ENCODE assay signal across 24 mouse cellular contexts in genomic region chr8:89246342-89246741, GRCm38 (mm10).
DNase-seq lines count a peak whose midpoint lies in the region; ATAC-seq and TF ChIP-seq lines count a peak whose summit lies in the region.
"Had no signal": no experiment of that assay in that cellular context is flagged by ENCODE, and none has a peak within 500 bp of the region (broad histone marks: within the 10 kb centered on the region; RNA-seq: fewer than 3 reads in every experiment).

No protein-coding gene starts in this region.

- dilution Hi-C loops in CH12.LX (cut with MboI; ENCODE audit: extremely low pct_ligation_motif_present, extremely low pct_unique_long_range_greater_than_20kb, low sequenced_read_pairs) = no loop called here

- DNase-seq in frontal cortex, postnatal 10 days (ENCODE audit: low spot score in 2 of 2) = no peak
- DNase-seq in midbrain, embryonic 11.5 days (ENCODE audit: low spot score, missing footprints) = peak; percentile 83
- peak; percentile 35 for DNase-seq in CH12.LX (ENCODE audit: extremely low read depth)
- DNase-seq in brain, adult 2 months (ENCODE audit: low read depth, low spot score) = peak; percentile 45
- DNase-seq in Muller cell, postnatal 12 days (ENCODE audit: inconsistent ontology term) = no peak
- no peak for DNase-seq in testis, postnatal 14 days (ENCODE audit: low spot score)
- DNase-seq: adrenal gland, adult 2 months; adrenal gland, adult 8-10 months; adrenal gland, postnatal 10 days; adrenal gland, postnatal 14 days; adrenal gland, postnatal 25 days; adrenal gland, postnatal 36 days; B cell, adult 2 months; cerebellum, adult 11 months; cerebellum, adult 11-12 months; cerebellum, adult 18-20 months; cerebellum, adult 2 months; cerebellum, adult 8-10 months had no signal

- TF ChIP-seq EP300 in CH12.LX (IDR thresholded peaks at IDR 0.05; ENCODE audit: low read length) = no peak

- no peak overlapping the region for H3K27ac ChIP-seq in midbrain, embryonic 11.5 days (ENCODE audit: low read depth, low read length)
- H3K27ac ChIP-seq in midbrain, embryonic 13.5 days = no peak overlapping the region
- H3K27ac ChIP-seq in CH12.LX (ENCODE audit: insufficient read depth, low read depth) = no peak overlapping the region

- TF ChIP-seq POLR2A in CH12.LX (IDR thresholded peaks at IDR 0.05; ENCODE audit: low read depth, low read length) = no peak

- no peak overlapping the region for H3K4me2 ChIP-seq in midbrain, embryonic 11.5 days
- H3K4me2 ChIP-seq in midbrain, embryonic 13.5 days (replicated peaks) = no peak overlapping the region
- H3K4me2 ChIP-seq in CH12.LX (ENCODE audit: insufficient read depth, low read depth, poor library complexity, severe bottlenecking) = no peak overlapping the region

- WGBS in midbrain, embryonic 11.5 days = 82% methylated on average over 4 of the region's 4 CpGs
- 77% methylated on average over 4 of the region's 4 CpGs for WGBS in midbrain, embryonic 13.5 days

- no peaks in the 10 kb centered on the region for H3K36me3 ChIP-seq in midbrain, embryonic 11.5 days (ENCODE audit: control insufficient read depth, insufficient read depth, low read length)
- H3K36me3 ChIP-seq in midbrain, embryonic 13.5 days = no peaks in the 10 kb centered on the region
- no peaks in the 10 kb centered on the region for H3K36me3 ChIP-seq in CH12.LX (replicated peaks in 1 of 2; ENCODE audit: control insufficient read depth in 1 of 2, insufficient read depth in 1 of 2, low read length in 1 of 2)
- H3K36me3 ChIP-seq: G1E had no signal

- in situ Hi-C loops in CH12.LX (cut with MboI; ENCODE audit: low pct_ligation_motif_present, low pct_unique_long_range_greater_than_20kb, low sequenced_read_pairs) = no loop called here

- H3K27me3 ChIP-seq in midbrain, embryonic 11.5 days (ENCODE audit: control insufficient read depth, insufficient read depth, low read length) = peaks cover 3% of the 10 kb centered on the region; the same call in 1 of the 2 replicates
- peaks cover 36% of the 10 kb centered on the region for H3K27me3 ChIP-seq in midbrain, embryonic 13.5 days
- no peaks in the 10 kb centered on the region for H3K27me3 ChIP-seq in CH12.LX (replicated peaks)

- H3K9me3 ChIP-seq in midbrain, embryonic 11.5 days (ENCODE audit: control insufficient read depth, low read length) = no peaks in the 10 kb centered on the region
- no peaks in the 10 kb centered on the region for H3K9me3 ChIP-seq in midbrain, embryonic 13.5 days
- H3K9me3 ChIP-seq in CH12.LX (replicated peaks; ENCODE audit: low read length) = peaks cover 41% of the 10 kb centered on the region

- no peak overlapping the region for H3K9ac ChIP-seq in midbrain, embryonic 11.5 days (ENCODE audit: low read length)
- H3K9ac ChIP-seq in midbrain, embryonic 13.5 days (replicated peaks) = no peak overlapping the region
- H3K9ac ChIP-seq in CH12.LX (ENCODE audit: insufficient read depth, low read depth) = no peak overlapping the region

- peak; percentile 59 for ATAC-seq in frontal cortex, adult (ENCODE audit: low TSS enrichment)
- no peak for ATAC-seq in midbrain, embryonic 11.5 days (ENCODE audit: low FRiP score)
- no peak for ATAC-seq in midbrain, embryonic 13.5 days
- ATAC-seq: activated CD4-positive, CD25-positive, alpha-beta regulatory T cell, adult 4 months; CD4-positive, CD25-positive, alpha-beta regulatory T cell, adult 4 months; Patski had no signal

- TF ChIP-seq CTCF in CH12.LX (conservative IDR thresholded peaks at IDR 0.05 in 1 of 2, IDR thresholded peaks at IDR 0.05 in 1 of 2; ENCODE audit: low read depth in 2 of 2, low read length in 2 of 2) = no peak

- TF ChIP-seq RAD21 in CH12.LX (IDR thresholded peaks at IDR 0.05; ENCODE audit: low read depth, low read length) = no peak

- no peak overlapping the region for H3K4me3 ChIP-seq in midbrain, embryonic 11.5 days (ENCODE audit: low read depth, low read length)
- no peak overlapping the region for H3K4me3 ChIP-seq in midbrain, embryonic 13.5 days (replicated peaks)
- H3K4me3 ChIP-seq in CH12.LX (replicated peaks in 1 of 3; ENCODE audit: low read depth in 2 of 3, low read length in 2 of 3, poor library complexity in 1 of 3) = no peak overlapping the region

- H3K4me1 ChIP-seq in midbrain, embryonic 11.5 days (ENCODE audit: control insufficient read depth, insufficient read depth, low read length) = peaks cover 21% of the 10 kb centered on the region
- peaks cover 25% of the 10 kb centered on the region for H3K4me1 ChIP-seq in midbrain, embryonic 13.5 days (replicated peaks)
- H3K4me1 ChIP-seq in CH12.LX (ENCODE audit: control insufficient read depth in 1 of 2, insufficient read depth in 2 of 2) = no peaks in the 10 kb centered on the region

- no peaks in the 10 kb centered on the region for H3K79me2 ChIP-seq in CH12.LX (replicated peaks; ENCODE audit: control insufficient read depth, extremely low read depth, insufficient read depth, poor library complexity, severe bottlenecking)

TF ChIP-seq in CH12.LX, 34 proteins besides CTCF, POLR2A, EP300 and RAD21:
- no peak for TF ChIP-seq JUN (IDR thresholded peaks at IDR 0.05; ENCODE audit: insufficient read depth, low read depth, low read length)
- no peak for TF ChIP-seq MAX (IDR thresholded peaks at IDR 0.05; ENCODE audit: low read length)
- no peak for TF ChIP-seq IRF4 (IDR thresholded peaks at IDR 0.05; ENCODE audit: low read depth, low read length)
- no peak for TF ChIP-seq JUND (conservative IDR thresholded peaks at IDR 0.05; ENCODE audit: low read depth, low read length)
- no peak for TF ChIP-seq KAT2A (IDR thresholded peaks at IDR 0.05; ENCODE audit: insufficient replicate concordance, low read length)
- no peak for TF ChIP-seq USF1 (IDR thresholded peaks at IDR 0.05; ENCODE audit: low read depth, low read length)
- TF ChIP-seq BHLHE40 (IDR thresholded peaks at IDR 0.05; ENCODE audit: low read depth, low read length) = no peak
- no peak for TF ChIP-seq ZNF384 (IDR thresholded peaks at IDR 0.05; ENCODE audit: low read depth, low read length)
- no peak for TF ChIP-seq MAFK (IDR thresholded peaks at IDR 0.05; ENCODE audit: insufficient replicate concordance, low read length)
- TF ChIP-seq ZC3H11A (IDR thresholded peaks at IDR 0.05; ENCODE audit: low read depth, low read length) = no peak

Comparison
In these comparisons a context has a peak if more than half of its experiments do, and no peak if none do; other contexts are left out.
1. DNase-seq: peak in midbrain, embryonic 11.5 days (single experiment), CH12.LX (single experiment) and brain, adult 2 months (single experiment); none in frontal cortex, postnatal 10 days (0 of 2), Muller cell, postnatal 12 days (single experiment) and testis, postnatal 14 days (single experiment).